Mouse (Mus musculus) neural tube, embryonic 13.5 days (tissue): ENCODE results near the gene Lgr6. TPM values are rescaled to one million over a fixed set of nuclear protein-coding genes. Genes with fewer than 3 reads are reported as not detected.

ENCODE experiments used
- ATAC-seq: fragments of 200-750 bp; cut with Nextera tagmentation; 2 replicates; pipeline ENCODE4 v1.8.0; 2017; ENCODE audit warnings: low read depth, mild to moderate bottlenecking, moderate TSS enrichment, moderate library complexity
- H3K27ac ChIP-seq: fragments of 300-500 bp; sonication (generic); replicated peaks from 2 replicates; pipeline ENCODE4 v1.5.1; 2015; ENCODE audit warnings: moderate library complexity, mild to moderate bottlenecking, inconsistent platforms
- H3K27me3 ChIP-seq: fragments of 300-500 bp; sonication (generic); 2 replicates; pipeline ENCODE4 v1.6.1; 2015; ENCODE audit warnings: mild to moderate bottlenecking, inconsistent platforms
- H3K36me3 ChIP-seq: fragments of 300-500 bp; sonication (generic); 2 replicates; pipeline ENCODE4 v1.6.1; 2015; ENCODE audit warnings: mild to moderate bottlenecking, inconsistent platforms
- H3K4me1 ChIP-seq: fragments of 300-500 bp; sonication (generic); replicated peaks from 2 replicates; pipeline ENCODE4 v1.6.1; 2015; ENCODE audit warnings: inconsistent platforms
- H3K4me2 ChIP-seq: fragments of 300-500 bp; sonication (generic); 2 replicates; pipeline ENCODE4 v1.6.1; 2015; ENCODE audit warnings: inconsistent platforms, mild to moderate bottlenecking, moderate library complexity
- H3K4me3 ChIP-seq: fragments of 300-500 bp; sonication (generic); 2 replicates; pipeline ENCODE4 v1.5.1; 2015; ENCODE audit warnings: mild to moderate bottlenecking, inconsistent platforms
- H3K9ac ChIP-seq: fragments of 300-500 bp; sonication (generic); 2 replicates; pipeline ENCODE4 v1.6.1; 2015; ENCODE audit warnings: moderate library complexity, mild to moderate bottlenecking, inconsistent platforms
- H3K9me3 ChIP-seq: fragments of 300-500 bp; sonication (generic); 2 replicates; pipeline ENCODE4 v1.6.1; 2016; ENCODE audit warnings: inconsistent platforms
- WGBS: fragments of 180-500 bp; shearing (Covaris S2); methylation state at CpG from one replicate; pipeline ENCODE4 v1.1.7; 2015; 5-methylcytosine and 5-hydroxymethylcytosine counted together
- polyA plus RNA-seq: library from polyadenylated mRNA; unstranded; fragments of >200 nt; fragmentation: Nextera tagmentation; extraction: Ambion mirVana; gene quantifications from 2 replicates; pipeline ENCODE4 v1.2.1, GENCODE M21; 2015

Gene Lgr6
- polyA plus RNA-seq, 1 experiment from 2014 or later, result 1.4 TPM

DNA sequence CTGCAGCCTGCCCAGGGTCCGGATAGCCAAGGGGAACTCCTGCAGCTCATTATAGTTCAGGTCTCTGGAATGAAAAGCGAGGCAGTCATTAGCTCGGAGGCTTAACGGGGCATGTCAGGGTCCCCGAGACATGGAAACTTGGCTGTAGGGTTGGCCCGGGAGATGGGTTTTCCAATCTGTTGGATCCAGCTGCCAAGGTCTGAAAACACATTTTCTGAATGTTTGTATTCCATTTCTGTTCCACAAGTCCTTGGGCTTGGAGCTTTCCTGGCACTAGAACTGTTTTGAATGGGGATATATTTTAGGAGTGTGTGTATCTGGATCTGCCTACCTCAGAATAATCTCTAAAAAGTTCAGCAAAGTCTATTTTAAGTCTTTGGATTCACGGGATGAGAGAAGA, 99.4 kb downstream of the Lgr6 start:
- Histone ChIP-seq H3K9me3 (no peaks in the 10 kb centered on the region), H3K27me3 (no peaks in the 10 kb centered on the region), H3K4me2 (no peak overlapping the region), H3K4me1 (no peaks in the 10 kb centered on the region), H3K27ac (no peak overlapping the region), H3K9ac (no peak overlapping the region), H3K36me3 (no peaks in the 10 kb centered on the region), H3K4me3 (no peak overlapping the region)
- ATAC-seq, result no peak
- 30% methylated on average over 7 of the region's 7 CpGs for WGBS

GRCm38 (mm10) chr1:135003346-135003745, 101.7 kb downstream of the Lgr6 start:
- no peak for ATAC-seq
- H3K27ac ChIP-seq, result no peak overlapping the region
- H3K9me3 ChIP-seq, result no peaks in the 10 kb centered on the region
- H3K4me2 ChIP-seq, result no peak overlapping the region
- no peak overlapping the region for H3K9ac ChIP-seq
- no peaks in the 10 kb centered on the region for H3K27me3 ChIP-seq
- no peaks in the 10 kb centered on the region for H3K36me3 ChIP-seq
- H3K4me3 ChIP-seq, result no peak overlapping the region
- 55% methylated on average over 4 of the region's 4 CpGs for WGBS
- no peaks in the 10 kb centered on the region for H3K4me1 ChIP-seq

DNA sequence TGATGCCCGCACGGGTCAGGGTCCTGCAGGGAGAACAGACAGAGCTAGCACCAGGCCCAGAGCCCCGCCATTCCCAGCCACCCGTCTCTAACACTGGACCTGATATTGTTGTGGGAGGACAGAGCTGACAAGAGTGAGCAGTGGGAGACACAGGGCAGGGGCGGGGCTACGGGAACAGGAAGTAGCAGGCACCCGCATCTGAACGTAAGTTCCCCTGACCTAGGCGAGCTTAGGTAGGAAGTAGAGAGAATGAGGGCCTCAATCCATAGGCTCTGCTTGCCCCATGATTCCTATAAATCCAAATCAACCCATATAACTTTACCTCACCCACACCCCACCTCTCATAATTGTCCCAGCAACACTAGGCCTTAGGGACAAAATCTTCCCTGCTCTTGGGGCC, 104.5 kb downstream of the Lgr6 start:
- WGBS, result 74% methylated on average over 9 of the region's 9 CpGs
- ATAC-seq, result no peak
- Histone ChIP-seq H3K27me3 (no peaks in the 10 kb centered on the region), H3K4me3 (no peak overlapping the region), H3K9me3 (no peaks in the 10 kb centered on the region), H3K4me2 (no peak overlapping the region), H3K27ac (no peak overlapping the region), H3K36me3 (no peaks in the 10 kb centered on the region), H3K9ac (no peak overlapping the region), H3K4me1 (0 out of 2 replicates have a peak, but pooled peaks cover 5% of the 10 kb centered on the region)

DNA sequence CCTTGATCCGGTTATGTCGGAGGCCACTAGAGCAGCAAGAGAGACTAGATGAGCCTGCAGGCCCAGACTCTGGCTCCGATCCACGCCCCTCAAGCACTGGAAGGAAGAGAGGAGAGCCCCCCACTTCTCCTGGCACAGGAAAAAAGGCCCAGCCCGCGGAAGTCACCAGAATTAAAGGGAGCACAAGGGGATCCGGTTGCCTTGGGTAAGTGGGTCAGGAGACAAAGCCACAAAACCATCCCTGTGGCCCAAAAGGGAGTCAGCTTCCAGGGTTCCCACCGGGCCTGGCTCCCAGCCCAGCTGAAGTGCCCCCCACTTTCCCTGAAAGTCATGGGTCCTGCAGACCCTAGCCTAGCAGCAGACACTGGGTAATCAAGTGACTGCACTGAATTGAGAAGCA, 106.8 kb downstream of the Lgr6 start:
- no peak overlapping the region for H3K4me3 ChIP-seq
- no peaks in the 10 kb centered on the region for H3K9me3 ChIP-seq
- no peak for ATAC-seq
- no peak overlapping the region for H3K9ac ChIP-seq
- no peaks in the 10 kb centered on the region for H3K36me3 ChIP-seq
- H3K27ac ChIP-seq, result no peak overlapping the region
- 0 out of 2 replicates have a peak, but pooled peaks cover 7% of the 10 kb centered on the region for H3K4me1 ChIP-seq
- H3K4me2 ChIP-seq, result no peak overlapping the region
- H3K27me3 ChIP-seq, result 0 out of 2 replicates have a peak, but pooled peaks cover 6% of the 10 kb centered on the region
- 80% methylated on average over 8 of the region's 8 CpGs for WGBS

DNA sequence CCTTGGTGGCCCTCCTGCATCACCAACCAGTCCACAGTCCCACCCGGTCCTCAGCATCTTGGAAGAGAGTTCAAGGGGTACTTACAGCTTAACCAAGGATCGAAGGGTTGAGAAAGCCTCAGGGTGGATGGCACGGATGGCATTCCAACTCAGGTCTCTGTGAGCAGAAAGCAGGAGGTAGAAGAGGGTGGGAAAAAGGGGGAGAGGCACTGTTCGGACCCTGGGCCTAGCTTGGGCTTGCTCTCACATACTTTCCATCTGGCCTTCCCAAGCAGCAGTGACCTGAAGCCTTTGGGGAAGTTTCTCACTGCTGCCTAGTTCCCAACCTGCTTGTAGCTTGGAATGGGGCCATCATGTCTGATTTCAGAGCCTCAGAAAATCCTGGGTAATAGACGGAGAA, 107.5 kb downstream of the Lgr6 start:
- Histone ChIP-seq H3K27ac (no peak overlapping the region), H3K9ac (no peak overlapping the region), H3K4me1 (0 out of 2 replicates have a peak, but pooled peaks cover 7% of the 10 kb centered on the region), H3K4me3 (no peak overlapping the region), H3K9me3 (no peaks in the 10 kb centered on the region), H3K36me3 (no peaks in the 10 kb centered on the region), H3K4me2 (no peak overlapping the region), H3K27me3 (0 out of 2 replicates have a peak, but pooled peaks cover 6% of the 10 kb centered on the region)
- 86% methylated on average over 5 of the region's 5 CpGs for WGBS
- no peak for ATAC-seq

DNA sequence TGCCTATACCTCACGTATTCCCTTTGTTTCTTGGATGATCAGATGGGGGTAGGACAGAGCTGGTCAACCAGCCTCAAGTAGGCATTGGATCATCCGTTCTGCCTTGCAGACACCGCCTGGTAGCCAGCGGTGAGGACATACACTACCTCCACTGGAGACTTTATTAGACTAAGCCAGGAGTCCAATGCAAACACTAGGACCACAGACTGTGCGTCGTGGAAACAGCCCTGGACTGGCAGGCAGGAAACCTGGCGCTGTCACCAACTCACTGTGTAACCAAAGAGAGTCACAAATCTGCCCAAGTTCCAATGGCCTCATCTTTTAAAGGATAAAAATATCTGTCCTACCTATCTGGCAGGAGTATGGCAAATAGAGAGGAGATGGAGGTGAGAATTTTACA, 108.6 kb downstream of the Lgr6 start:
- Histone ChIP-seq H3K27ac (no peak overlapping the region), H3K27me3 (0 out of 2 replicates have a peak, but pooled peaks cover 6% of the 10 kb centered on the region), H3K9ac (no peak overlapping the region), H3K4me3 (no peak overlapping the region), H3K36me3 (no peaks in the 10 kb centered on the region), H3K4me2 (no peak overlapping the region), H3K4me1 (0 out of 2 replicates have a peak, but pooled peaks cover 7% of the 10 kb centered on the region), H3K9me3 (no peaks in the 10 kb centered on the region)
- 88% methylated on average over 7 of the region's 7 CpGs for WGBS
- ATAC-seq, result no peak

GRCm38 (mm10) chr1:134995954-134996353, 109.1 kb downstream of the Lgr6 start:
- no peaks in the 10 kb centered on the region for H3K36me3 ChIP-seq
- H3K27me3 ChIP-seq, result peaks cover 6% of the 10 kb centered on the region; the same call in 1 of the 2 replicates
- H3K9ac ChIP-seq, result no peak overlapping the region
- H3K4me2 ChIP-seq, result no peak overlapping the region
- no peaks in the 10 kb centered on the region for H3K9me3 ChIP-seq
- WGBS, result 50% methylated on average over 1 of the region's 1 CpGs
- no peak for ATAC-seq
- no peak overlapping the region for H3K4me3 ChIP-seq
- H3K4me1 ChIP-seq, result 0 out of 2 replicates have a peak, but pooled peaks cover 7% of the 10 kb centered on the region
- no peak overlapping the region; the same call in 1 of the 2 replicates for H3K27ac ChIP-seq

- H3K27me3 ChIP-seq, result peaks cover 11% of the 10 kb centered on the region; the same call in 1 of the 2 replicates
- no peak overlapping the region for H3K9ac ChIP-seq
- 55% methylated on average over 4 of the region's 4 CpGs for WGBS
- no peaks in the 10 kb centered on the region for H3K36me3 ChIP-seq
- 0 out of 2 replicates have a peak, but pooled peaks cover 7% of the 10 kb centered on the region for H3K4me1 ChIP-seq
- H3K9me3 ChIP-seq, result no peaks in the 10 kb centered on the region
- no peak for ATAC-seq
- no peak overlapping the region for H3K4me2 ChIP-seq
- H3K4me3 ChIP-seq, result no peak overlapping the region
- no peak overlapping the region; the same call in 1 of the 2 replicates for H3K27ac ChIP-seq
Observed at GRCm38 (mm10) chr1:134995437-134995836, 109.6 kb downstream of the Lgr6 start.

DNA sequence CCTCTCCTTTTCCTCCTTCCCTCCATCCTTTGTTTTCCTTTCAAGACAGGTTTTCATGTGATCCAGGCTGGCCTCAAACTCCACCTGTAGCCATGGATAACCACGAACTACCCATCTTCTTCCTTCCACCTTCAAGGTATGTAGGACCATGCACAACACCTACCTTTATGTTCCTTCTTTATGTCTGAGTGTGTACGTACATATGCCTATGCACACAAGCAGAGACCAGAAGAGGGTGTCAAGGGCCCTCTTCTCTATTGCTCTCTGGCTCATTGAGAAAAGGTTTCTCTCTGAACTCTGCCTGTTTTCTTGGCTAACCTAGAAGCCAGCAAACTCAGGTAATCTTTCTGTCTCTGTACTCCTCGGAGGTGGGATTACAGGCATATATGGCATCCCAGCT, 110.3 kb downstream of the Lgr6 start:
- Histone ChIP-seq H3K9me3 (no peaks in the 10 kb centered on the region), H3K27ac (no peak overlapping the region), H3K9ac (no peak overlapping the region), H3K36me3 (no peaks in the 10 kb centered on the region), H3K27me3 (peaks cover 17% of the 10 kb centered on the region; the same call in 1 of the 2 replicates), H3K4me3 (no peak overlapping the region), H3K4me1 (0 out of 2 replicates have a peak, but pooled peaks cover 7% of the 10 kb centered on the region), H3K4me2 (no peak overlapping the region)
- ATAC-seq, result no peak
- WGBS, result 80% methylated on average over 3 of the region's 3 CpGs

DNA sequence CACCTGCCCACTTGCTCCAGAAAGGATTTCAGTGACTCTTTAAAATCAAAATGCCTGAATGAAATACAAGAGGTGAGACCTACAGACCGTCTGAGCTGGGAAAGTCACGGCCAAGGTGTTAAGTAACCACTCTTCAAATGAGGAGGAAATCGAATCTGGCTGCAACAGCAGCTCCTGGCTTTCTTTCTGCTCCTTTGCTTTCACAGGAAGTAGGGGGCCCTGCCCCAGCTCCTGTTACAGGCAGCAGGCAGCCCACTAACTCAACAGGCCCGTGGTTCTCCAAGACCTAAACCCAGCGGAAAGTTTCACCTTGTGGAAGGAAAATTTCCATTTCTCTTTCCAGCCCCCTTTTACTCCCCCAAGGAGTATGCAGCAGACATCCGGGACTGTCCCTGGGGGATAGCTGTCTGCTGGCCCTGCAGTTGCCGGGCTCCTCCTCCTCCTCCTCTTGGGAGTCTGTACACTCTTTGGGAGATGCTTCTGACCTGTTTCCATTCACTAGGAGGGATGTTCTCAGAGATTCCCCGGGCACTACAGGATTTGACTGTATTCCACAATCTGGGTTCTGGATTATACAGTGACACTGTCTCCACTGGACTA, 112.9 kb downstream of the Lgr6 start:
- H3K36me3 ChIP-seq, result no peaks in the 10 kb centered on the region
- peaks cover 27% of the 10 kb centered on the region for H3K27me3 ChIP-seq
- no peak overlapping the region for H3K27ac ChIP-seq
- peaks cover 15% of the 10 kb centered on the region for H3K4me1 ChIP-seq
- WGBS, result 52% methylated on average over 8 of the region's 8 CpGs
- no peak for ATAC-seq
- H3K4me2 ChIP-seq, result no peak overlapping the region
- H3K9ac ChIP-seq, result no peak overlapping the region
- no peak overlapping the region for H3K4me3 ChIP-seq
- H3K9me3 ChIP-seq, result no peaks in the 10 kb centered on the region

- Histone ChIP-seq H3K9me3 (no peaks in the 10 kb centered on the region), H3K4me3 (no peak overlapping the region), H3K36me3 (no peaks in the 10 kb centered on the region), H3K27ac (no peak overlapping the region), H3K27me3 (peaks cover 25% of the 10 kb centered on the region), H3K4me1 (peaks cover 8% of the 10 kb centered on the region), H3K4me2 (no peak overlapping the region), H3K9ac (no peak overlapping the region)
- no peak for ATAC-seq
- WGBS, result 9% methylated on average over 7 of the region's 7 CpGs
Observed at GRCm38 (mm10) chr1:134989372-134989771, 115.7 kb downstream of the Lgr6 start.

DNA sequence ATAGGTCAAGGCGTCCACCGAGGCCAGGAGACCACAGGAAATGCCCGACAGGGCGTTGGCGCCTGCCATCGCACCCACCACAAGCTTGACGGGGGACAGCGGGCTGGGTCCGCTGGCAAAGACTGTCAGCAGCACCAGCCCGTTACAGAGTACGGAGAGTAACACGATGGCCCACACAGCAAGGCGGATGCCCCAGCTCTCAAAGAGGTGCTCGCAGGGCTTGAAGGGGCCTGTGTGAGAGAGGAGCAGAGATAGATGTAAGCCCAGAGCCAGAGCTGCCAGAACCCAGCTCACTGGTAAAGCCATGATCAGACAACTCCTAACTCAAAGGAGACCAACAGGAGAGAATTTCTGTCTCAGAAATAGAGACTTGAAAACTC, 117.1 kb downstream of the Lgr6 start:
- no peaks in the 10 kb centered on the region for H3K9me3 ChIP-seq
- peak overlapping the region; percentile 75 for H3K9ac ChIP-seq
- peaks cover 8% of the 10 kb centered on the region for H3K4me1 ChIP-seq
- WGBS, result 6% methylated on average over 14 of the region's 14 CpGs
- no peaks in the 10 kb centered on the region for H3K36me3 ChIP-seq
- peak overlapping the region; percentile 42 for H3K4me3 ChIP-seq
- no peak overlapping the region for H3K27ac ChIP-seq
- 0 out of 2 replicates have a peak, but pooled peaks have one; percentile 17 for ATAC-seq
- H3K4me2 ChIP-seq, result peak overlapping the region; percentile 77
- H3K27me3 ChIP-seq, result peaks cover 21% of the 10 kb centered on the region
